Mouse (Mus musculus) cerebellum, adult 2 months (tissue): ENCODE measurements around the gene Atg5.

ENCODE experiments used
- CTCF ChIP-seq: fragments of 200-500 bp; IDR thresholded peaks from 2 replicates; pipeline ENCODE4 v1.5.1; 2011; ENCODE audit warnings: low read depth, mild to moderate bottlenecking, control low read depth, low read length, moderate library complexity, borderline replicate concordance; ENCODE audit not compliant: insufficient read depth
- POLR2A ChIP-seq: fragments of 200-500 bp; IDR thresholded peaks from 2 replicates; pipeline ENCODE4 v1.6.1; 2011; ENCODE audit warnings: low read length, control low read depth, borderline replicate concordance; ENCODE audit not compliant: insufficient read depth

GRCm38 (mm10) chr10:44381397-44381796, 113.2 kb downstream of the Atg5 start:
- no peak for TF ChIP-seq CTCF
- no peak for TF ChIP-seq POLR2A
